Mouse (Mus musculus): ENCODE data around the gene Tspan13. TPM values are rescaled to one million over a fixed set of nuclear protein-coding genes. Genes with fewer than 3 reads are reported as not detected.

Tspan13 gene
- total RNA-seq, 2 experiments from 2014 or later = 17.0 to 28.4 TPM

GRCm38 (mm10) chr12:35984743-35985142, 57.6 kb downstream of the Tspan13 start:
- no peak for ATAC-seq (replicated peaks; ENCODE audit: low FRiP score, poor library complexity, severe bottlenecking)

GRCm38 (mm10) chr12:35983472-35983871, 58.8 kb downstream of the Tspan13 start:
- no peak for ATAC-seq (replicated peaks; ENCODE audit: low FRiP score, poor library complexity, severe bottlenecking)

DNA sequence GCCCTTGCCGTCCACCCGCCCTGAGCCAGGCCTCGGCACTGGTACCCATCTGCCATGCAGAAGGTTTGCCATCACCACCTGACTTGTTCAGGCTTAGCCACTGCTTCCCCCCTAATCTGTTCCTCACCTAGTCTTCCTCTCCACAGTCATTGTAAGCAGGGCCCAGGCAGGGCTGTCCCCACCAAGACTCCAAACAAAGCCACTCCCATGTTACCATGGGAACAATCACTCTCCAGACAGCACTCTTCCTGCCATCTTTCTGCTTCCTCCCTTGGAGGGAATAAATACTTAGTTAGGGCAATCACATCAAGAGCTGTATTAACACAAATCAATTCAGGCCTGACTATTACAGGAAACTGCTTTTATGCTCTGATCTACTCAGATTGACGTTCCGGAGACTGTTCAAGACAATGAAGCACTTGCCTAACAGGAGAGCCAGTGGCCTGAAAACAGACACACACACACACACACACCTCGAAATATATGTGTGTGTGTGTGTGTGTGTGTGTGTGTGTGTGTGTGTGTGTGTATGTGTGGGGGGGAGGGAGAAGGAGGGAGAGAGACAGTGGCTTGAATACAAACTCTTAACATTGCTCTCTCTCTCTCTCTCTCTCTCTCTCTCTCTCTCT, 60.5 kb downstream of the Tspan13 start:
- peak; percentile 43; the same call in 1 of the 2 replicates for ATAC-seq (replicated peaks; ENCODE audit: low FRiP score, poor library complexity, severe bottlenecking)

DNA sequence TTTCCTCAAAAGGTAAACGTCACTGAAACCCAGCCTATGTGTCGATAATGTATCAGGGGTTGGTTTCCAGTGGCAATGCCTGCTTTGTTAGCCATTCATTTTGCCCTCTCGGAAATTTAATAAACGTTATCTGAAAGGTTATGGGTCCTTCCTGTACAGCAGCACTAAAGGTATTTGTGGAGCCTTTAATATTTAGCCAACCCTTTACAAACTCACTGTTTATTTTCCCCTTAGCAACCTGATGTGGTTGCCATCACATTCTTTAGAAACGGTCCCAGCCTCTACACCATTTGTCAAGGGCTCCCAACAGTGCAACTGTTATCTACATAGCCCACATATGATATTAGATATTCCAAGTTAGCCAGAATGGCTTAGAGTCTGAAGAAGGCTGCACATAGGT, 62.7 kb downstream of the Tspan13 start:
- ATAC-seq (replicated peaks; ENCODE audit: low FRiP score, poor library complexity, severe bottlenecking) = no peak

DNA sequence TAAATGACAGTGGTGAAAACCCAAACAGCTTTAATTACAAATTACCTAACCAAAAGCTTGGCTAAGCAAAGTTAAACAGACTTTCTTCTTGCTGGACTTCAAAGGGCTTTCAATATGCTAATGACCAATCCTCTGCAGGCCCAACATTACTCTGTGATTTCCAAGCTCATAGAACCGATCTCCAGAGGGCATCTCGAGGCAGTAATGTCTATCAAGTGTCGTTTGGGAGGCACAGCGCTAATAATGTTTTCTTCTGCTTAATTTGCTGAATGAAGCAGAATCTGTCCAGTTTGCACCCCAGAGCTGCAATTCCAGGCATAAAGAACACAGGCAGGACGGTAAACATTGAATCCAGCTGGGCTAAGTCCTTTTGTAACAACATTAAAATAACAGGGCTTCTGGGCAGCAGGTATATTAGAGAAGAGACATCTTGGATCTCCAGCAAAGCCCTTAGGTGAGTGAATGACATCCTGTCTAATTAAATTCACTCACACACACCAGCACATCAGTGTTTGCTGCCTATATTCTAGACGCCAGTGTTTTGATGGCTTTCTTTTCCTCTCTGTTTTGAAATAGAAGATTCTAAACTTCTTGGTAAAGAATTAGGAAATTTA, 64.6 kb downstream of the Tspan13 start:
- no peak for ATAC-seq (replicated peaks; ENCODE audit: low FRiP score, poor library complexity, severe bottlenecking)

DNA sequence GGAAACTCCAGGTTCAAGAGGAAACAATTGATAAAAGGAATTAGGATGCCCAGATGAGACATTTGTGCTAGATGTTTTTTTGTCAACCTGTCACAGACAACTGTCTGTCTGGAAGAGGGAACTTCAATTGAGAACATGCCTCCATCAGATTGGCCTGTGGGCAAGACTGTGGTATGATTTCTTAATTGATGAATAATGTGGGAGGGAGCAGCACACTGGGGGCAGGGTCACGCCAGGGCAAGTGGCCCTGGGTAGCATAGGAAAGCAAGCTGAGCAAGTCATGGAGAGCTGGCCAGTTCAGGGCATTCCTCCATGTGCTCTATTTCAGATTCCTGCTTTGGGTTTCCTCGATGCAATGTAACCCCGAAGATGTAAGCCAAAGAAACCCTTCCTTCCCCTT, 66.4 kb downstream of the Tspan13 start:
- ATAC-seq (replicated peaks; ENCODE audit: low FRiP score, poor library complexity, severe bottlenecking) = no peak

DNA sequence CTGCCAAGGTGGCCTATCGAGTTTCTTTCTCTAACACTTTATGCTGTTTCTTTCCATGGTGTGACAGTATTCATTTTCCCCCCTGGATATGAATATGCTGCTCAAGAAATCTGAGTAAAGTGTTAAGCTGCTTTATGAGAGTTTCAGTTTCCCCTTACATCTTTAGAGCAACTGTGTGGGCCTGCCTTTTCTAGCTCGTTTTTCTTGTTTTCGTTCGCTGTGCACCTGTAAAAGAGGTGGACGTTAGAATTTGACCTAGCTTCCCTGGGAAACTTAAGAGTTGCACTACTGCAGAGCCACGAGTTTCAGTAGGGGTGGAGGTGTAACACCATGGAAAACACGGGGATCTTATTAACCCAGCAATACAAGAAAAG, 75.5 kb downstream of the Tspan13 start:
- ATAC-seq (replicated peaks; ENCODE audit: low FRiP score, poor library complexity, severe bottlenecking) = no peak

- ATAC-seq (replicated peaks; ENCODE audit: low FRiP score, poor library complexity, severe bottlenecking) = peak; percentile 55; the same call in 1 of the 2 replicates
Measured at GRCm38 (mm10) chr12:35966098-35966767, 76.1 kb downstream of the Tspan13 start.

Other genes starting within 250 kb of the Tspan13 start
- gene Agr3, start 116.9 kb downstream of the Tspan13 start, total RNA-seq (2015; ENCODE audit: low replicate concordance) = not detected in 2 replicates
- not detected in 2 replicates for gene Agr3, start 116.9 kb downstream of the Tspan13 start, total RNA-seq (2017; ENCODE audit: low replicate concordance)
- not detected in 2 replicates for gene Agr2, start 49.6 kb downstream of the Tspan13 start, total RNA-seq (2015; ENCODE audit: low replicate concordance)
- not detected in 2 replicates for gene Agr2, start 49.6 kb downstream of the Tspan13 start, total RNA-seq (2017; ENCODE audit: low replicate concordance)
- 3.1 and 4.0 TPM in 2 replicates for gene Ankmy2, start 114.6 kb upstream of the Tspan13 start, total RNA-seq (2015; ENCODE audit: low replicate concordance)
- gene Ankmy2, start 114.6 kb upstream of the Tspan13 start, total RNA-seq (2017; ENCODE audit: low replicate concordance) = 4.4 and 9.1 TPM in 2 replicates
- 18.4 and 19.4 TPM in 2 replicates for gene Bzw2, start 115.6 kb upstream of the Tspan13 start, total RNA-seq (2015; ENCODE audit: low replicate concordance)
- 14.8 and 18.3 TPM in 2 replicates for gene Bzw2, start 115.6 kb upstream of the Tspan13 start, total RNA-seq (2017; ENCODE audit: low replicate concordance)
- not detected in 2 replicates for gene Lrrc72, start 210.9 kb upstream of the Tspan13 start, total RNA-seq (2015; ENCODE audit: low replicate concordance)
- gene Lrrc72, start 210.9 kb upstream of the Tspan13 start, total RNA-seq (2017; ENCODE audit: low replicate concordance) = not detected in 2 replicates

Data from erythroblast, adult 5-6 weeks (primary cell).